Mouse (Mus musculus) layer of hippocampus, adult 9-11 months (tissue): ENCODE results near the gene Stard13.

Source experiments
- DNase-seq: peaks from one replicate; pipeline ENCODE4 v3.0.0; 2022

Stard13 gene

GRCm38 (mm10) chr5:150996586-150996985 is 237.1 kb downstream of the Stard13 start:
- DNase-seq, result no peak

GRCm38 (mm10) chr5:150994096-150994495 is 239.5 kb downstream of the Stard13 start:
- no peak for DNase-seq
